Mouse (Mus musculus) lung, adult 2 months (tissue): ENCODE measurements around the gene Fasn.

Experiments used
- CTCF ChIP-seq: fragments of 200-500 bp; IDR thresholded peaks from 2 replicates; pipeline ENCODE4 v1.5.1; 2011; ENCODE audit warnings: mild to moderate bottlenecking, low read length, control low read depth; ENCODE audit not compliant: insufficient read depth
- POLR2A ChIP-seq: fragments of 200-500 bp; IDR thresholded peaks from 2 replicates; pipeline ENCODE4 v1.6.1; 2011; ENCODE audit warnings: low read depth, mild to moderate bottlenecking, control low read depth, low read length, borderline replicate concordance; ENCODE audit errors: extremely low read depth

DNA sequence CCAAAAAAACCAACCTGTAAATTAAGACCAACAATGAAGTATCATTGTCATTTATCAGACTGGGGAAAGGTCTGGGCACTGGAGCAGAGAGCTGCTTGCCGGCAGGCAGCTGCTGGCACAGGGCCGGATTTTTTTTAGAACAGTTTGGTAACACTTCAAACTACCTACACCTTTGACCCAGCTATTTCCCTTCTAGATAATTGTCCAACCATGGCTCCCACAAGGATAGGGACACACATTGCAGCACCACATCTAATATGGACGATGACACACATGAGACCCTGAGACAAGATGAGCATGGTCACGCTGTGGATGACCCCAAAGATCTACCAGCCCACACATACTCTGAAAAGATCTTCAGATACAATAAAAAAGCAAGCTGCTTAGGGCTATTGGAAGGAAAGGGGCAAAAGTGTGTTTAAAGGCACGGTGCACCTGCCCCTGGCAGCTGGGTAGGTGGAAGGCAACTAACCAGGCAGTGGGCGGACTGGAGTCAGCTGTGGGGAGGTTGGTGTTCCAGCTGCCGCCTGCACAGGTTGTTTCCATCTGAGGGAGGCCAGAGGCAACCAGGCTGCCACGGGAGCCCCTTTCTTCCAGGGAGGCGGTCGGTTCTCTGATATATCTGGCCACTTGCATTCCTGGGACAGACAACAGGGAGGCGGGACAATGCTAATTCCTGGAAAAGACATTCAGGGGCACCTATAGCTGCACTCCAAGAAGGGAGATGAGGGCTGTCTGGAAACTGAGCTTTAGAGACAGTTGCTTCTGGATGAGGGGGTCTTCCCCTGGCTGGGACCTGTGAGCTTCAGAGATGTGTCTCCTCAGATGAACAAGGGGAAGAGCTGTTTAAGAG is 28.0 kb upstream of the Fasn start:
- TF ChIP-seq POLR2A (no peak), CTCF (no peak)
